Mouse (Mus musculus): ENCODE data around the gene Vmn1r12.

DNA sequence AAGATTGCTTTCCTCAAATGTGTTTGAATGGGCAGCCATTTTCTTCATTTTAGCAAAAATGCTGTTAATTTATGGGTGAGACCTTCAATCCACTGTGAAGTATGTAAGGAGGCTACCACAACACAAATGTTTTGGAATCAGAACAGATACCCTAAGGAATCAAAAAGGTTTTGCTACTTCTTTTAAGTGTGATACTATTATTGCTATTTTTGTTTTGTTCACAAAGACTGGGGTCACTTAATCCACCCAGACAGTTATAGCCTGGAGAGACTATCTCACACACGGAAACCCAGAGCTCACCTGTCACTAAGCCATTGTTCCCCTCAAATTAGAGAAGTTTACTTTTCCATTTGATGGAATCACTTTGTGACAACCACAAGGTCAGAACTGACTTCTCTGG, 23.6 kb upstream of the Vmn1r12 start, which contains the start of gene Vmn1r11:
- TF ChIP-seq EP300 (IDR thresholded peaks at IDR 0.05; ENCODE audit: low read depth): no peak
- TF ChIP-seq CTCF (IDR thresholded peaks at IDR 0.05; ENCODE audit: low read depth): no peak
